9 mouse cellular contexts compared by ENCODE assay signal in genomic region chr10:19170596-19170995, GRCm38 (mm10).
DNase-seq lines count a peak whose midpoint lies in the region; ATAC-seq and TF ChIP-seq lines count a peak whose summit lies in the region.
"Had no signal": no experiment of that assay in that cellular context is flagged by ENCODE, and none has a peak within 500 bp of the region (broad histone marks: within the 10 kb centered on the region; RNA-seq: fewer than 3 reads in every experiment).

No protein-coding gene starts in this region.

- TF ChIP-seq POLR2A in liver, adult 2 months (IDR thresholded peaks at IDR 0.05; ENCODE audit: extremely low read depth, insufficient read depth, low read length), result no peak

- 34% methylated on average over 4 of the region's 4 CpGs for WGBS in embryonic facial prominence, embryonic 14.5 days
- WGBS in embryonic facial prominence, embryonic 10.5 days, result 53% methylated on average over 4 of the region's 4 CpGs
- 76% methylated on average over 4 of the region's 4 CpGs for WGBS in liver, adult 2 months

- no peaks in the 10 kb centered on the region for H3K27me3 ChIP-seq in embryonic facial prominence, embryonic 14.5 days (replicated peaks; ENCODE audit: control insufficient read depth, insufficient read depth, low read length)
- H3K27me3 ChIP-seq in embryonic facial prominence, embryonic 10.5 days (replicated peaks; ENCODE audit: low read depth, poor library complexity, severe bottlenecking), result no peaks in the 10 kb centered on the region
- H3K27me3 ChIP-seq in liver, adult 2 months (ENCODE audit: control insufficient read depth, insufficient read depth, low read length), result no peaks in the 10 kb centered on the region

- H3K9ac ChIP-seq in embryonic facial prominence, embryonic 14.5 days (ENCODE audit: low read depth, low read length), result no peak overlapping the region
- no peak overlapping the region for H3K9ac ChIP-seq in liver, adult 2 months (ENCODE audit: low read depth, low read length)

- no peak for ATAC-seq in embryonic facial prominence, embryonic 14.5 days (ENCODE audit: low read depth)
- ATAC-seq in granulocyte monocyte progenitor cell, adult 5-6 weeks (replicated peaks; ENCODE audit: poor library complexity, severe bottlenecking), result peak; percentile 79
- ATAC-seq in megakaryocyte, adult 5-6 weeks (ENCODE audit: poor library complexity, severe bottlenecking), result peak; percentile 76

- H3K4me2 ChIP-seq in embryonic facial prominence, embryonic 14.5 days (ENCODE audit: low read depth, low read length), result no peak overlapping the region

- H3K4me3 ChIP-seq in embryonic facial prominence, embryonic 14.5 days (ENCODE audit: low read depth, low read length), result no peak overlapping the region
- no peak overlapping the region for H3K4me3 ChIP-seq in embryonic facial prominence, embryonic 10.5 days
- no peak overlapping the region for H3K4me3 ChIP-seq in liver, adult 2 months (ENCODE audit: insufficient read depth, low read depth, low read length)
- H3K4me3 ChIP-seq: erythroblast, embryonic 14.5 days had no signal

- peaks cover 11% of the 10 kb centered on the region for H3K4me1 ChIP-seq in embryonic facial prominence, embryonic 14.5 days (ENCODE audit: control insufficient read depth, insufficient read depth, low read length)
- peaks cover 18% of the 10 kb centered on the region for H3K4me1 ChIP-seq in embryonic facial prominence, embryonic 10.5 days
- no peaks in the 10 kb centered on the region for H3K4me1 ChIP-seq in liver, adult 2 months (ENCODE audit: control insufficient read depth, insufficient read depth, low read length)

- H3K79me2 ChIP-seq in liver, adult 2 months (ENCODE audit: control insufficient read depth, insufficient read depth, low read length), result no peaks in the 10 kb centered on the region

- H3K36me3 ChIP-seq in embryonic facial prominence, embryonic 14.5 days (ENCODE audit: control insufficient read depth, insufficient read depth, low read length), result no peaks in the 10 kb centered on the region
- H3K36me3 ChIP-seq in embryonic facial prominence, embryonic 10.5 days (replicated peaks), result no peaks in the 10 kb centered on the region
- H3K36me3 ChIP-seq in liver, adult 2 months (ENCODE audit: control insufficient read depth, insufficient read depth, low read length), result no peaks in the 10 kb centered on the region

- H3K9me3 ChIP-seq in embryonic facial prominence, embryonic 14.5 days (ENCODE audit: control insufficient read depth, low read length), result 0 out of 2 replicates have a peak, but pooled peaks cover 3% of the 10 kb centered on the region
- H3K9me3 ChIP-seq in embryonic facial prominence, embryonic 10.5 days, result peaks cover 5% of the 10 kb centered on the region

- H3K27ac ChIP-seq in embryonic facial prominence, embryonic 14.5 days (replicated peaks; ENCODE audit: low read depth, low read length), result 0 out of 2 replicates have a peak overlapping the region, but pooled peaks have one; percentile 36
- no peak overlapping the region for H3K27ac ChIP-seq in embryonic facial prominence, embryonic 10.5 days (replicated peaks)
- H3K27ac ChIP-seq in liver, adult 2 months (replicated peaks; ENCODE audit: insufficient read depth, low read depth, low read length), result no peak overlapping the region

- no peak for TF ChIP-seq CTCF in liver, adult 2 months (IDR thresholded peaks at IDR 0.05; ENCODE audit: low read depth, low read length)

- peak; percentile 22 for DNase-seq in embryonic facial prominence, embryonic 14.5 days (ENCODE audit: low spot score)
- DNase-seq in embryonic facial prominence, embryonic 10.5 days (ENCODE audit: low spot score), result no peak
- DNase-seq in liver, adult 2 months (ENCODE audit: extremely low read depth, low read depth, low spot score), result peak; percentile 40
- no peak for DNase-seq in liver
- no peak for DNase-seq in adrenal gland, postnatal 4 days (ENCODE audit: low spot score in 2 of 2)
- no peak for DNase-seq in ovary, adult 18-20 months (ENCODE audit: low spot score)

Comparison
In these comparisons a context has a peak if more than half of its experiments do, and no peak if none do; other contexts are left out.
1. DNase-seq: peak in embryonic facial prominence, embryonic 14.5 days (single experiment) and liver, adult 2 months (single experiment); none in embryonic facial prominence, embryonic 10.5 days (single experiment), liver (single experiment), adrenal gland, postnatal 4 days (0 of 2) and ovary, adult 18-20 months (single experiment).